Mouse (Mus musculus) left cerebral cortex, adult 9 months (tissue): ENCODE results near the gene Zic4.

ENCODE experiments used
- DNase-seq, 2 experiments: peaks; one replicate each; pipeline ENCODE4 v3.0.0; 2022; ENCODE audit warnings: low spot score in 2 of 2

The Zic4 gene

DNA sequence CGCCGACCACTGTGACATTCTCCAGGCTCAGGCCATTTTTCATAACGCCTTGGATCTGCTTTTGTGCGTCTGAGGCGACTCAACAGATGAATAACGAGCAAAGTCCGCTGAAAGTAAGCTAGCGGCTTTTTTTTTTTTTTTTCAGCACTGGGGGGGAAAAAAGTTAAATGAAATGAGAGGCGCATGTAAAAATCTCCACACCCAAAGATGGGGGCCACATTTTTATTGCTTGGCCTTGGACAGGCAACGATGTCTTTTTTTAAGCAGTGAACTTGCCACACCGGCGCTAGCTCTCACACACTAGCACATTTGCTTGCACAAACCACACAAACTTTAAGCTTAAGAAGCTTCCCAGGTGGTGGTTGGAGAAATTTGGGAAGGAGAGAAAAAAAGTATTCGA is 42.0 kb downstream of the Zic4 start:
- DNase-seq = no peak

DNA sequence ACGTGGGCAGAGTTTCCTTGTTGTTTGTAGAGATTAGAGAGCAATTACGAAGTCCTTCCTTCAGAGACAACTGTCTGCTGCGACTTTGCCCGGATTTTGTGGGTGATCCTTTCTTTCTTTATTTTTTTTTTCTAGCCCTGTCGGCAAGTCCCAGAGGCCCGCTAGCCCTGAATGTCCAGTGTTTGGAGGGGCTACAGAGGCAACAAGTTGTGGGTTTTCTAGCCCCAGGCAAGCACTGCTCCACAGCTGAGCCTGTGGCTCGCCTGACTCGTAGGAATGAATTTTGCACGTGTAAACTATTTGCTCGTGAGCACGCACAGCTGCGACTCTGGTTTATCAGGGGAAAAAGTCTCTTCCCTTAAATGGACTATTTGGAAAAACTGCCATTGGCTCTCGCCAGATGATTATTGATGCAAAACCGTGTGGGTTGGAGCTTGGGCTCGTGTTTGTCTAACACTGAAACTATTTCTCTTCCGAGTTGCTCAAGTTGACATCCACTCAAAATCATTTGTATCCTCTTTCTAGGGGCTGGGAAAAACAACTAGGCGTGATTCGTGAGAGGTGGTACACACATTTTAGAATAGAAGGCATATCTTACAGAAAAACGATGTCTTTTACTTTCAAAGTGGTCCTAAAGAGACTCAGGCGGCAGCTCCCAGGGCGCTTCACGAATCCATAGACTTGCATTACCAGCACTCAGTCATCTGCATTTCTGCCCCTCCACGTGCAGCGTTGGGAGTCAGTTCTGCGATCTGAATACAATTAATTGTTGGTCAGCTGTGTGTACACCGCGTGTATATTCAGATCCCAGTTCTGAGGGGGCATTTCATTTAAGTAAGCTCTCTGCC is 42.9 kb downstream of the Zic4 start:
- no peak for DNase-seq

DNA sequence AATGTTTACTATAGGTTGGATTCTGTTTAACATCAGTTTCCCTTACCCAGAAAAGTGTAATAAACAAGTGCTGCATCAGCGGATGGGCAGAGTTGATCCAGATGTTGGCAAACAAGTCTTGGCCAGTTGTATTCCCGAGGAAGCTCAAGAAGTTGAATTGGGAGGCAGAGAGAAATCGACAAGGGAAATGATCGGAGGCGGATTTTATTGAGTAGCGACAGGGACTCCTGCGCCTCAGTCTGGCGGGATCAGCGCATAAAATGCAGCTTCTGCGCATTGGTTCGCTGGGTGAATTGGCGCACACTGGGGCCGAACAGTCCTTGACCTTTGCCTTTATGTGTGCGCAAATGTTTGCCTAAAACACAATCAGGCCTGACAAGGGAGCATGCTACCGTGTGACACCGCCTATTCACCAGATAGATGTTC is 43.6 kb downstream of the Zic4 start:
- DNase-seq = no peak

DNA sequence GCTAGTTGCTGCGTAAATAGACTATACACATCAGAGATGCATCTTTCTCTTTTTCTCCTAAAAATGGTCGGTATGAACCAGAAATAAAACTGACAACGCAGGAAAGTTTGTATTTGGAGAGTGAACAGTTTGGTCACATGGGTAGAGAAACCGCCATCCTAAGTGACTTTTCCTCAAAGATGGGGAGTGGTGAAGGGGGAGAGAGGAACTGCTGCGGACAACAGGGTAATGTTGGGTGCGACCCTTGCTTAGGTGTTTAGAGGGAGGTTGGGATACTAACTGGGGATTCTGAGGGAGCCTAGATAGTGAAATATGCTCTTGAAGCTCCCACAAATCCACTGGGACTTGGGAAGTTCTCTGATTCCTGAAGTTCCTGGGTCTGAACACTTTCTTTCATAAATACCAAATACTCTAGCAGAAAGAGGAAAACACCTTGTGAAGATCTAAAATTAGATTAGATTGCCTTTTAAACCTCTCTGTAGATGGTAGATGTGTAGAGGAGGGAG is 44.1 kb downstream of the Zic4 start:
- no peak for DNase-seq

DNA sequence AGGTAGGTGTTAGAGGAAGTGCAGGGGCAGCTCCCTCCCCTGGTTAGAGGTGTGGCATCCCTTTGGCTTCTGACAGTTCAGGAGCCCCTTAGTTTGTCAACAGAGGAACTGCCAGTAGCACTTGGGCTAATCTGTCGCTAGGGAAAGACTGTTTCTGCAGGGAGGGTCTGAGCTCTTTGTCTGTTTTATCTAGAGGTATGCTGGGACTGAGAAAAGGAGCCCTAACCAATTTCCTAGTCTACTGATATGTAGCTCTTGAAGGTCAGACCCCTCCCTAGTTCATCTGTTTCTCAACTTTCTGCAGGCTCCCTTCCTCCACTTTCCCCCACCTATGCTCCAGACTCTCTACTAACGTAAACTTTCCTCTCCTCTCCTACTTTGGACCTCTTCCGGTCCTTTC is 47.6 kb downstream of the Zic4 start:
- DNase-seq = no peak

DNA sequence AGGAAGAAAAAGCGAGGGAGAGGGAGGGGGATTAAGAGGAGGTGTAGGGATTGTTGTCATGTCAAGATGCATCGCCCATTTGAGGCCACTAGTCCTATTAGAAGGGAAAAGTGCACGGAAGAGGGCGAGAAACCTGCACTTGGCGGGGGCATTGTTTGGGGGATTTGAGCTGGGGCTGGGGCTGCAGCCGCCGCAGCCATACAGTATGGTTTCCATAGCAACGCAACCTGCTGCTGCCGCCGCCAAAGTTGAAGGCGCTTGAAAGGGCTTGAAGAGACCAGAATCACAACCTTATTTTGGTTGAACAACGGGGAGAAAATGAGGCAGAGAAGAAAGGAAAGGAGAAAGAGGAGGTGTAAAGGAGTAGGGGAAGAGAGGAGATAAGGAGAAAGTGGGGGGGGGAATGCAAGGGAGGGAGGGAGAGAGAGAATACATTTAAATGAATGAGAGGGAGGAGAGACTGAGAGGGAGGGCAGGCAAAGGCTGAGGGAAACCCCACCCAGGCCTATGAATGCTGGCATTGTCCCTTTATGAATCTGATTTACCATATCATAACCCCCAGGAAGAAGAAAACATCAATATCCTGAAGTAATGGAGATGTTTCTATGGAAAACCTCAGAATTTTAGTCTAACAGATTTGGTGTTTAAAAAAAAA is 51.9 kb downstream of the Zic4 start:
- DNase-seq = no peak

DNA sequence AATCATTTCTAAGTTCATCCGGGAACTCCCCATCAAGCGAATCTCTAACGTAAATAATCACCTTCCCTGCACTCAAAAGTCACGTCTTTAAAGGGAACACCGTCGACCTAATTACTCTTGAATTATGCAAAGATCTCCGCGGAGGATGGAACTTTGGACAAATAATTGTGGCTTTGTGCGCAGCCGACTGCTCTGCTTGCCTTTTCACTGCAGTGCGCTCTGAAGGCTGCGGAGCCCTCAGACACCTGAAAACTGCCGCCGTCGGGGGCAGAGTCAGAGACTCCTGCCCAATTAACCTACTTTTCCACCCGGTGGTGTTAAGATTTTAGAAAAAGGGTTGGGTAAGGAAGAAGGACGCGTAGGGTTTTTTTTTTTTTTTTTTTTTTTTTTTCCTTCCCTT is 58.2 kb downstream of the Zic4 start:
- no peak for DNase-seq
